Mouse (Mus musculus) frontal cortex, postnatal 10 days (tissue): ENCODE data around the gene Hyal1.

ENCODE experiments used
- DNase-seq, 2 experiments: peaks; one replicate each; pipeline ENCODE4 v3.0.0; 2022; ENCODE audit warnings: low spot score in 2 of 2, mixed read lengths in 1 of 2

Gene Hyal1

DNA sequence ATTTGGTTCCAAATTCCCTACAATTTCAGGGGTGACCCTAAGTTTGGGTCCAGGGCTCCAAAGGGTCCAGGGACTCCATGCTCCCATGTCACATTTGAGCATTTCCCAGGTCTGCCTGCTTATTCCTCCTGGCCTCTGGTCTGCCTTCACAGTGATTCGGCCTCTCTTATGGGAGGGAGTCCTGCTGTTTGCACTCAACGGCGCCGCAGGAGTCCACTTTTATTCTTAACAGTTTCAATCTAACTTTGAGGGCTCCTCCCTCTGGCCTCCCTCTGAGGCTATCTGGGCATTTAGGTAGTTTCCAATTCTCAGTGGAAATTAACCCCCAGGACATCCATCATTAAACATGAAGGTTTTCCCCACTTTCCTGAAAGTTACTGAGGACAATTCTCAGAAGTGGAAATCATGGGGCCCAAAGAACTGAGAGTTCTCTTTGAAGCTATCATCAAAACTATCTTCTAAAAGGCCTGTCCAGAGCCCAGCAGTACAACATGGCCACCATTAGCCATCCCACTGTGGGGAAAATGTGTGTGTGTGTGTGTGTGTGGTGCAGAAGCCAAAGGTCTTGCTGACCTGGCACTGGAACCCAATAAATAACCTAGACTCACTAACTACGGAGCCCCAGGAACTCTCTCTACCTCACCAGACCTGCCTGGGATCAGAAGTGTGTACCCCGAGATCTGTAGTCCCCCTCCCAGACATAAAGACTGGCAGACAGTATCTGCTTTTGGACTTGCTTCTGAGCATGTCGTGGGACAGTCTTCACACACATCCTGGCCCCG, 17.7 kb downstream of the Hyal1 start:
- DNase-seq, result no peak

- DNase-seq, result no peak
Observed at GRCm38 (mm10) chr9:107596619-107597569, 20.2 kb downstream of the Hyal1 start.

GRCm38 (mm10) chr9:107598385-107598784, 21.7 kb downstream of the Hyal1 start:
- DNase-seq, result no peak

DNA sequence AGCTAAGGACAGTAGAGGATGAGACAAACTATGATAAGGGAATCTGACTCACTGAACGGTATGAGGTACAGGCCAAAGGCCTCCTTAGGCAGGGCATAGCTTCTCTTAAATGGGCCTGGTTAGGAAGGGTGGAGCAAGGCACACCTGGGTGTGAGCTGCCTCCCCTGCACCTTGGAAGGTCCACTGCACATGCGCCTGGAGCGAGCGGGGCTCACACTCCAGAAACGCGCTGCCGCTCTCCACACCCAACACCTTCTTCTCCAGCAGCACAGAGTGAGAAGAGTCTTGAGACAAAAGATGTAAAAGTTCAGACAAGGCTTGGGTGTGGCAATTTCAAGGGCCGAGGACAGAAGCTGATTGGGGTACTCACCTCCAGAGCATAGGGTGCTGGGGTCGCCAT, 22.7 kb downstream of the Hyal1 start:
- DNase-seq, result no peak

DNA sequence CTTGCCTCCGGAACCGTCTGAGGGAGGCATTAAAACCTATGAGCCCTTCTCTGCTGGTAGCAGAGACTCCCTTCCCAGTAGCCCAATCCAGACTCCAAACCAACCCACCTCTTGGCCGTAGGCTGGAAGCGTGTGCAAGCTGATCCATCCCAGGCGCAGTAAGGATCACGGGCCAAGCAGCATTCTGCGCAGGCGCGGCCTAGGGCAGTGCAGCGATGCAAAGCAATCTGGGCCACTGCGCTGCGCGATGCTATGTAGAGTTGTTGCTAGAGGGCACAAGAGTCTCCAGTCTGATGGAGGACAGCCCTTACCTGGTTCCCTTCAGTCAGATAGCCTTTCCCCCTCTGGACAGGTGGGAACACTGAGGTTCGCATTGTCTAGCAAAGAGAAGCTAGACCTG, 23.1 kb downstream of the Hyal1 start:
- no peak for DNase-seq

DNA sequence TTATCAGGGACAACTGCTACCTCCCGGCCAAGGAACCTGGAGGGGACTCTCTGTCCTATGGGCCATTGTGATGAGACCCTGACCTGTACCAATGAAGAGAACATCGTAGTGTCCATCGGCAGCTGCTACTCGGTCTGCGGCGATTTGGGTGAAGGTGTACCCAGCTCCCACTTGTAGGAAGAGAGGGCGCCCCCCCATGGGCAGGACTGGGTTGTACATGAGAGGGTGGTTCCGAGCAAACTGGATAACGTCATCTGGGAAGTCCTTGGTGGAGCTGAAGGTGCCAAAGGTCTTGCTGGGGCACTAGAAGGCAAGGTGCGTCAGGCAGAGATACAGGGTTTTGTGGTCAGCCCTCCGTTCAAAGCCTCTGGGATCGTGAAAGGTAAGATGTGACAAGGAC, 24.0 kb downstream of the Hyal1 start:
- DNase-seq, result no peak

DNA sequence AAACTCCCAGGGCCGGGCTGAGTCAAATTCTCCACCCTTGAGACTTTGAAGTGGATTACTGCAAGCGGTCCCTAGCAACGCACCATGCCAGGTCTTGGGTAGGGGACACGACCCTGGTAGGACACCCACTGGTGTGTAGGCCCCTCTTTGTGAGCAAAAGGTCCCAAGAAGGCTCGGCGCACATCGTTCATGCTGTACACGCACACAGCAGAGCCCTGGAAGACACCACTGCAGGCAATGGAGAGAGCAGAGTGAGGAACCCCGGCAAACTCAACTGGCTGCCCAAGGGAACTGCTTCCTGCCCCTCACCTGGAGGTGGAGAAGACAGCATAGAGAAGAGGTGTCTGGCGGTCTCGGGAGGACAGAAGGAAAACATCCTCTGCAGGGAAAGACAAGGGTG, 24.5 kb downstream of the Hyal1 start:
- DNase-seq, result no peak

DNA sequence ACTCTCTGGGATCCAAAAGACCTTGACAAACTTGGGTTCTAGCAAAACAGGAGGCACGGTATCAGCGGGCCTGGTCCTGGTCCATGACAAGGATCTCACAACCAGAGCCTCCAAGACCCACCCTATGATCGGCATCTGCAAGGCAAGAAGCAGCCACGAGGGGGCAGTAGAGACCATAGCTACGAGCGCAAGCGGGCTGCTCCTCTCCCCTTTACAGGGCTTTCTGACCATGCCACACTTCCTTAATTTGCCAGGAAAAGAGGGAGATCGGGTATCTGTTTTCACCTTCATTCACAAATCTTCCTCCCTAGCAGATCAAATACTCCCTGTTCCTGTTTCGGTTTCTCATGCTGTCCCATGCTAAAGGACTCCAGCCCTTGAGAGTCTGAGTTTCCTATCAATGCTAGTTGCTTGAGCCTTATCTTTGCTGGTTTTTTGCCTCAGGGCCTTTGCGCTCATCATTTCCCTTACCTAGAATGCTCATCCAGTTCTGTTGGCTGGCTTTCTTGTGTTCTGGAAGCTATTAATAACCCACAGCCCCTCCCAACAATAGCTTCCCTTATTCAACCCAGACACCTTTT, 25.4 kb downstream of the Hyal1 start:
- peak; percentile 78 to 91 for DNase-seq

DNA sequence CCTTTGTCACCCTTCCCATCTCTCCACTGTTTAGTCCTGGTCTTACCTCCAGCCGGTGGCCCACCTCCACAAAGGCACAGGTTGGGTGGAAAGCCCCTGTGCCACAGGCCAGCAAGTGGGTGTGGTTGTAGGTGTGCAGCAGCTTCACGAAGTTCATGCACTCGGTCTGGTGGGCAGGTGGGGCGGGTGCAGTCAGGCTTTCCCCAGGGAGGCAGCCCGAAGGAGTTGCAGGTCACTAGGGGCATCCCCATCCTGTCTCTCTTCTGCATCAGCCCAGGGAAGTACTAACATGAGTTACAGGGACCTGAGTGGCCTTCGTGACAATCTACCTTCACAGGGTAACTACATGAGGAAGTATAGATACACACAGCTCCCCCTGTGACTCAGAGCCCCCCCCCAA, 26.5 kb downstream of the Hyal1 start:
- DNase-seq, result no peak

- DNase-seq, result no peak
Observed at GRCm38 (mm10) chr9:107605041-107605661, 28.4 kb downstream of the Hyal1 start.

GRCm38 (mm10) chr9:107606591-107606990, 29.9 kb downstream of the Hyal1 start:
- DNase-seq, result no peak

DNA sequence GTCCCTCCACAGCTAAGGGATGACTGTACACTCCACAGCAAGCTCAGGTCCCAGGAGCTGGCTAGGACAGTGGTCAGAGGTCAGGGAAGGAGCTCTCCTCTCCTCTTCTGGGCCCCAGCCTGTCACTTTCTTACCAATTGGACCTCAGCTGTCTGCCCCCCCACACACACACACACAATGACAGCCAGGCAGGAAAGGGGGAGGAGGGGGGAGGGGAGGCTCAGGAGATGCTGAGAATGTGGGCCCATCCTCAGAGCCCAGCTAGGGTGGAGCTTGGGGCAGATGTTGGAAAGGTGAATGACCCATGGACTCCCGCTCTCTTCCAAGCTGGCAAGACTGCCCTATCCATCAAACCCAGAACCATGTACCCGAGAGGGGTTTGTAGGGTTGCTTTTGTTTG, 30.3 kb downstream of the Hyal1 start:
- no peak for DNase-seq

DNA sequence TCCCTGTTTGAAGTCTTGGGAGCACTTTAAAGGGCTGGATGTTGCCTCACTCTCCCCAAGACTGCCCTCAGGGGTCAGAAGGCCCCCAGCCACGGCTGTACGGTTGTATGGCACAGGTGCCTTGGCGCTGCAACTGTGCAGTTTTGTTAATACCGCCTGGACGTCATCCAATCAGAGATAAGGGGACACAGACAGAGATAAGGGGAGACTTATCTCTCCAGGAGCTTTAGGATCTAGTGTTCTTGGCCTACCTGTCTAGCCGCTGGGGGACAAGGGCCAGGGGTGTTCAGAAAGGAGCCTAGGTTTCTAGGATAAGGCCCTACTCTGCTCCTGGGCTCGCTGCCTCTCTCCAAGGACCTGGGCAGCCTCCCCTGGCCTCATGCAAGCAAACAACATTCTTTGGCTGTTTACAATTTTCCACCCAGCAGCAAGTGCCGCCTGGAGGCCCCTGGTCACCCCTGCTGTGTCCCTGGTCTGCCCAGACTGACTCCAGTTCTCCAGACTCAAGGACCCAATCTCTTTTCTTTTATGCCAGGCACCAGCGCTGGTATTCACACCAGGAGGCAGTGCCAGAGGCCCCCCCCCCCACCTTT, 31.0 kb downstream of the Hyal1 start:
- DNase-seq, result no peak

- DNase-seq, result no peak
Observed at GRCm38 (mm10) chr9:107608741-107609432, 32.2 kb downstream of the Hyal1 start, which contains the start of gene Sema3b. TSS of gene Sema3b (minus strand) at chr9:107609229.

- DNase-seq, result no peak
Observed at GRCm38 (mm10) chr9:107609433-107609830, 32.7 kb downstream of the Hyal1 start.

DNA sequence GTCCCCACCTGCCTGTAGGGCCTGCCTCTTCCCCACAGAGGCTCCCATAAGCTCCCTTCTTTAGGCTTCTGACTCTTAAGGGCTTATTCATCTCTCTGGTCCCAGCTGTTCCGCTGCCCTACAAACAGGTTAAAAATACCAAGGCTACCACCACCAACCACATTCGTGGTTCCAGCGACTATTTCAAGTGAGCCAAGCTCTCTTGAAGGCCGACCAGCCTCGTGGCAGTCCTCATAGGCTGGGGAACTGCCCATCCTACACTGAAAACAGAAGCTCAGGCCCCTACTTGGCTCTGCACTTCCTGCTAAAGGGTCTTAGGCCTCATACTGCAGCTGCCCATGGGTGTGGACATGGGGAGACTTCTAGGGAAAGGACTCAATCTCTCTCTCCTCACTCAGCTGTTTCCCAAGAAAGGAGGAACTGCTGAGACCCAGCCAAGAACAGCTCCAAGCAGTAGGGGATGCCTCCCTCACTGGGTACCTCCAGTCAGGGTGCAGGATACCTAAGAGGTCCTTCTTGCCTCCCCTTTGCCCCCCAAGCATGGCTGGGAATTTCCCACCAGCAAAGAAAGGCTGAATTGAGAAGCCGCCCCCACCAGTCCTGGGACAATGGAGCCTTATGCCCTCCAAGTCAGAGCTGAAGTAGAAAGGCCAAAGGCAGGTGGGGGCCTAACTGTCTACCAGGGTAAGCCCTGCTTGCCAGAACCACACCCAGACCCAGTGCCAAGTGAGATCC, 34.9 kb downstream of the Hyal1 start:
- no peak for DNase-seq

DNA sequence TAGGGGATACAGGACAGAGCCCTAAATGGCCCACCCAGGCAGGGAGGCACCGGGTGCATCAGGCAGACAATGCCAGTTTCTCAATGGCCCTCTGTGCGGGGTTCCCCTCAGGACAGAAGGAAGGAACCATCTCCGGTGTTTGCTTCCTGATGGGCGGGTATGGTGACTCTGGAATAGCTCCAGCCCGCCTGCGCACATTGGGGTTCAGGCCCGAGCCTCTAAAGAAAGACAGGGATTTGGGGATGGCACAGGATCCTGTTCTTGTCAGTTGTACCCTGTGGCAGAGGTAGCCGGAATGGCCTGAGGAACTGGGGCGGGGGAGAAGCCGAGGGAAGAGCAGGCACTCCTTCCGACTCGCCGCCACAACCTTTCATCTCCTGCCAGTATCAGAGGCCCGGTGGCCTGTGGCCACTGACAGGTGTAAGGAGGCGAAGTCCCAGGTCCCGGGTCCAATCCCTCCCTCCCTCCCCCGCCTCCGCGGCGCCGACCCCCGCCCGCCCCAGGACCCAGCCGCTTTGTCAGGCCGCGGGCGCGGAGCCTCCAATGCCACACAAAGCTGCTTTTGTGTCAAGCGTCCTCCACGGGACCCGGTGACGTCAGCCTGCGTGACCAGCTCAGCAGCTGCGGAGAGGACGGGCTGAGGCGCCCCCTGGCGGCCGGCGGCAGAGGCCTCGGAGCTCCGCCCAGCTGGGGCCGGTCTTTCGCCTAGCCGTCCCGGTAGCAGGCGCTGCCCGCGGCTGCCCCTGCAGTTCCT, 35.6 kb downstream of the Hyal1 start:
- peak; percentile 95 to 99 for DNase-seq

- no peak for DNase-seq
Observed at GRCm38 (mm10) chr9:107612945-107613569, 36.3 kb downstream of the Hyal1 start.

GRCm38 (mm10) chr9:107615035-107615434, 38.3 kb downstream of the Hyal1 start:
- no peak for DNase-seq
